Mouse (Mus musculus) retina, embryonic 14.5 days (tissue): ENCODE results near the gene Abca4.

Source experiments
- DNase-seq: peaks from one replicate; pipeline ENCODE4 v3.0.0-alpha.2; 2015; ENCODE audit warnings: low spot score

Gene Abca4

GRCm38 (mm10) chr3:122109461-122109860 is 65.2 kb downstream of the Abca4 start:
- DNase-seq = no peak

GRCm38 (mm10) chr3:122111141-122111981 is 67.1 kb downstream of the Abca4 start:
- DNase-seq = no peak

- no peak for DNase-seq
Observed at GRCm38 (mm10) chr3:122118651-122119214, 74.5 kb downstream of the Abca4 start.

- no peak for DNase-seq
Observed at GRCm38 (mm10) chr3:122119733-122120132, 75.5 kb downstream of the Abca4 start.

GRCm38 (mm10) chr3:122120217-122120616 is 76.0 kb downstream of the Abca4 start:
- no peak for DNase-seq

- peak; percentile 87 for DNase-seq
Observed at GRCm38 (mm10) chr3:122122127-122122663, 78.0 kb downstream of the Abca4 start.

GRCm38 (mm10) chr3:122122838-122123237 is 78.6 kb downstream of the Abca4 start:
- no peak for DNase-seq

- peak; percentile 57 for DNase-seq
Observed at GRCm38 (mm10) chr3:122128999-122129493, 84.8 kb downstream of the Abca4 start.

- DNase-seq = no peak
Observed at GRCm38 (mm10) chr3:122130771-122131170, 86.5 kb downstream of the Abca4 start.

GRCm38 (mm10) chr3:122131633-122132032 is 87.4 kb downstream of the Abca4 start:
- DNase-seq = no peak

- no peak for DNase-seq
Observed at GRCm38 (mm10) chr3:122133255-122133654, 89.0 kb downstream of the Abca4 start.

- DNase-seq = no peak
Observed at GRCm38 (mm10) chr3:122133840-122134239, 89.6 kb downstream of the Abca4 start.

- peak; percentile 78 for DNase-seq
Observed at GRCm38 (mm10) chr3:122140589-122141400, 96.6 kb downstream of the Abca4 start.

GRCm38 (mm10) chr3:122142256-122142922 is 98.1 kb downstream of the Abca4 start:
- DNase-seq = no peak

GRCm38 (mm10) chr3:122143432-122143831 is 99.2 kb downstream of the Abca4 start:
- no peak for DNase-seq

GRCm38 (mm10) chr3:122145430-122145829 is 101.2 kb downstream of the Abca4 start:
- no peak for DNase-seq

GRCm38 (mm10) chr3:122150836-122151235 is 106.6 kb downstream of the Abca4 start:
- no peak for DNase-seq

- DNase-seq = no peak
Observed at GRCm38 (mm10) chr3:122152431-122152830, 108.2 kb downstream of the Abca4 start.

- no peak for DNase-seq
Observed at GRCm38 (mm10) chr3:122154080-122154479, 109.8 kb downstream of the Abca4 start.

- DNase-seq = no peak
Observed at GRCm38 (mm10) chr3:122159447-122159846, 115.2 kb downstream of the Abca4 start.

GRCm38 (mm10) chr3:122169616-122170178 is 125.5 kb downstream of the Abca4 start:
- peak; percentile 80 for DNase-seq
